Mouse (Mus musculus) lung, adult 2 months (tissue): ENCODE results near the gene Colgalt2. TPM values are rescaled to one million over a fixed set of nuclear protein-coding genes. Genes with fewer than 3 reads are reported as not detected.
A peak's percentile ranks its signal among the peaks of the same experiment; 100 is the strongest.

Source experiments
- DNase-seq: peaks from one replicate; pipeline ENCODE4 v3.0.0; 2022
- H3K4me1 ChIP-seq: fragments of 200-500 bp; 2 replicates; pipeline ENCODE4 v1.6.1; 2011; ENCODE audit warnings: low read length; ENCODE audit not compliant: control insufficient read depth, insufficient read depth
- H3K4me3 ChIP-seq: fragments of 200-500 bp; replicated peaks from 2 replicates; pipeline ENCODE3; 2011; ENCODE audit warnings: low read depth, mild to moderate bottlenecking, control low read depth, low read length; ENCODE audit errors: extremely low read depth
- CTCF ChIP-seq: fragments of 200-500 bp; IDR thresholded peaks from 2 replicates; pipeline ENCODE4 v1.5.1; 2011; ENCODE audit warnings: mild to moderate bottlenecking, low read length, control low read depth; ENCODE audit not compliant: insufficient read depth
- POLR2A ChIP-seq: fragments of 200-500 bp; IDR thresholded peaks from 2 replicates; pipeline ENCODE4 v1.6.1; 2011; ENCODE audit warnings: low read depth, mild to moderate bottlenecking, control low read depth, low read length, borderline replicate concordance; ENCODE audit errors: extremely low read depth
- WGBS: fragments of 180-500 bp; shearing (Covaris S2); methylation state at CpG from one replicate; pipeline ENCODE4 v1.1.7; 2018; 5-methylcytosine and 5-hydroxymethylcytosine counted together
- polyA plus RNA-seq: library from polyadenylated mRNA; depleted of rRNA; stranded (reverse); fragments of >200 nt; gene quantifications from 2 replicates; pipeline ENCODE4 v1.2.3, GENCODE M21; 2012

Colgalt2 gene
- polyA plus RNA-seq, 1 experiment, result 12.8 TPM

GRCm38 (mm10) chr1:152394137-152394536 lies 5.5 kb upstream of the Colgalt2 start:
- WGBS, result 81% methylated on average over 3 of the region's 3 CpGs

GRCm38 (mm10) chr1:152394956-152395515 lies 4.6 kb upstream of the Colgalt2 start:
- 71% methylated on average over 4 of the region's 4 CpGs for WGBS
- TF ChIP-seq POLR2A (no peak), CTCF (no peak)
- no peak overlapping the region for H3K4me3 ChIP-seq
- no peaks in the 10 kb centered on the region for H3K4me1 ChIP-seq
- no peak for DNase-seq

More at GRCm38 (mm10) chr1:152394137-152394536, 5.5 kb upstream of the Colgalt2 start:
- no peaks in the 10 kb centered on the region for H3K4me1 ChIP-seq
- no peak for TF ChIP-seq CTCF
- no peak for TF ChIP-seq POLR2A
- H3K4me3 ChIP-seq, result no peak overlapping the region
- no peak for DNase-seq

GRCm38 (mm10) chr1:152398708-152399107 lies 922 bp upstream of the Colgalt2 start:
- 64% methylated on average over 1 of the region's 1 CpGs for WGBS
- no peak overlapping the region for H3K4me3 ChIP-seq
- peaks cover 2% of the 10 kb centered on the region; the same call in 1 of the 2 replicates for H3K4me1 ChIP-seq
- no peak for DNase-seq
- TF ChIP-seq POLR2A, result no peak
- no peak for TF ChIP-seq CTCF

DNA sequence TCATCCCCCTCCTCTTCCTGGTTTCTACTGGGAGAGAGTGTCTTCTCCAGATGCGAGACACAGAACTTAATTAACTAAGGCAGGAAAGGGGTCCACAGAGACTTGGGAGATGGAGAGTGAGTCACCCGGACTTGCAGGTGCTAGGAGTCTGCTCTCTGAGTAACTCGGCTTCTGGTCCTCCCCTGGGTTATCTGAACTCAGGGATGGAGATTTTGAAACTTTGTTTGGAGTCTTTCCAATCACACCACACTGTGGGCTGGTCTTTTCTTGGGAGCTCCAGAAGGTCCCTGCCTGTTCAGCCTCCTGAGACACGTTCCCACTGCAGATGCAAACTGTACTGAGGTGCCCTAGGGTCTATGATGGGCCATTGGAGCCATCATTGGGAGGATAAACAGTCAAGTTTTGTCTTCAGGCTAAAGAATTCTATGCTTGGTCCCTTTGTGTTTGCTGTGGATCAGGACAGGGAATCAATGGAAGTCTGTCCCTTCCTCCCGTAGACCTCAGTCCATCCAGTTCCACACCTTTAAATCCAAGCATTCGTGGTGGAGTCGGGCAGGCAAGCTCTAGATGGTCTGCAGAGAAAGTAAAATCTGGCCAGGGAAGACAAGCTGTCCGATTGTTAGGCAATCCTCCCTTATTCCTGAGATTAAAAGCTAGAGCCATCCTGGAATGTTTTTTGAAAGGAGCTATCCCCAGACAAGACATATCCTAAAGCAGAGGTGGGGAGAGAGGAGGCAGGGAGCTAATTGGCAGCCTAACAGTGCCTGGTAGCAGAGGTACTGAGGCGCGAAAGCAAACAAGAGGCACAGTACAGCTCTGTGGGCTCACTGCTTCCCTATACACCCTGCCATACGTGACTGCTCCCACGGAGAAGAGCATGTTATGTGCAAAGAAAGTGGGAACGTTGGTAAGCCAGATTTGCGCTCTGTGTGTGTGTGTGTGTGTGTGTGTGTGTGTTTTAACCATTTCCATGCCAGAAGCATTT lies 1.2 kb downstream of the Colgalt2 start:
- Histone ChIP-seq H3K4me3 (peak overlapping the region; percentile 66), H3K4me1 (peaks cover 2% of the 10 kb centered on the region; the same call in 1 of the 2 replicates)
- DNase-seq, result no peak
- WGBS, result 20% methylated on average over 14 of the region's 14 CpGs
- TF ChIP-seq CTCF (no peak), POLR2A (no peak)

GRCm38 (mm10) chr1:152407021-152407946 lies 7.7 kb downstream of the Colgalt2 start:
- TF ChIP-seq CTCF (no peak), POLR2A (no peak)
- no peak overlapping the region for H3K4me3 ChIP-seq
- WGBS, result 49% methylated on average over 22 of the region's 22 CpGs
- H3K4me1 ChIP-seq, result no peaks in the 10 kb centered on the region
- DNase-seq, result no peak

GRCm38 (mm10) chr1:152409356-152409755 lies 9.7 kb downstream of the Colgalt2 start:
- no peak for DNase-seq
- Histone ChIP-seq H3K4me3 (no peak overlapping the region), H3K4me1 (no peaks in the 10 kb centered on the region)
- no peak for TF ChIP-seq CTCF
- TF ChIP-seq POLR2A, result no peak
- WGBS, result 86% methylated on average over 4 of the region's 4 CpGs

DNA sequence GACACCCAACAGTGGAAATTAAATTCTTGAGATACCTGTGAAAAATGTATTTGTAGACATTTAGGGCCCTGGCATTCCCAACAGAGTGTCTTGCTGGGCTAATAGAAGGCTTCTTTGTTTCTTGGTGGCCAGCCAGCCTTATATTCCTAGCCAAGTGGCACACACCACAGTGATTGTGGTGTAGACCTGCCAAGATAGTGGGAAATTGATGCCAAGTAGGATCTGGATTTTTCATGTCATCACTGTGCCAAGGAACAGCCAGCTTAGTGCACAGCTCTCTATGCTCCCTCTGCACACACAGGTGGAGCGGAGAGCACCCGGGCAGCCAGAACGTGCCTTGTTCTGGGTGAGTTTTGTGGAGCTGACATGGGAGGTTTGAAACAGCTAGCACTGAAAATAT lies 11.0 kb downstream of the Colgalt2 start:
- WGBS, result 80% methylated on average over 3 of the region's 3 CpGs
- DNase-seq, result no peak
- Histone ChIP-seq H3K4me1 (no peaks in the 10 kb centered on the region), H3K4me3 (no peak overlapping the region)
- TF ChIP-seq CTCF, result no peak
- no peak for TF ChIP-seq POLR2A

GRCm38 (mm10) chr1:152413116-152413515 lies 13.5 kb downstream of the Colgalt2 start:
- Histone ChIP-seq H3K4me3 (no peak overlapping the region), H3K4me1 (peaks cover 3% of the 10 kb centered on the region; the same call in 1 of the 2 replicates)
- 95% methylated on average over 2 of the region's 2 CpGs for WGBS
- TF ChIP-seq POLR2A, result no peak
- no peak for TF ChIP-seq CTCF
- DNase-seq, result no peak

DNA sequence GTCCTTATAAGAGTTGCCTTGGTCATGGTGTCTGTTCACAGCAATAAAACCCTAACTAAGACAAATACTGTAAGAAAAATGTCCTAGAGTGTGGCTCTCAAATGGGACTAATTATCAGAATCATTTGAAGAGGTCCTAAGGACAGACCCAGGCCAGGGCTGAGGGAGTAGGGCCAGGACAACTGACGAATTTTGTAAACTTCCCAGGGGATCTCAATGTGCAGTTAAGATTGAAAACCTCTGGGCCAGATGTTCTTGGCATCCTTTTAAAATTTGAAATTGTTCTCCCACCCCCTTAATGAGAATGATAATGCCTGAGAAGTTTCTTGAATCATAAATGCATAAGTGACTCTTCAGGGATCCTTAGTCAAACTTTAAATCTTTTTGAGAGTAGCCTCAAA lies 14.3 kb downstream of the Colgalt2 start:
- no peak overlapping the region for H3K4me3 ChIP-seq
- TF ChIP-seq POLR2A (no peak), CTCF (no peak)
- 70% methylated on average over 1 of the region's 1 CpGs for WGBS
- DNase-seq, result no peak
- H3K4me1 ChIP-seq, result peaks cover 3% of the 10 kb centered on the region; the same call in 1 of the 2 replicates
